Mouse (Mus musculus): ENCODE data around the gene Rarg. TPM values are rescaled to one million over a fixed set of nuclear protein-coding genes. Genes with fewer than 3 reads are reported as not detected.
A peak's percentile ranks its signal among the peaks of the same experiment; 100 is the strongest.

Rarg gene
- polyA plus RNA-seq, 1 experiment = 21.2 TPM

DNA sequence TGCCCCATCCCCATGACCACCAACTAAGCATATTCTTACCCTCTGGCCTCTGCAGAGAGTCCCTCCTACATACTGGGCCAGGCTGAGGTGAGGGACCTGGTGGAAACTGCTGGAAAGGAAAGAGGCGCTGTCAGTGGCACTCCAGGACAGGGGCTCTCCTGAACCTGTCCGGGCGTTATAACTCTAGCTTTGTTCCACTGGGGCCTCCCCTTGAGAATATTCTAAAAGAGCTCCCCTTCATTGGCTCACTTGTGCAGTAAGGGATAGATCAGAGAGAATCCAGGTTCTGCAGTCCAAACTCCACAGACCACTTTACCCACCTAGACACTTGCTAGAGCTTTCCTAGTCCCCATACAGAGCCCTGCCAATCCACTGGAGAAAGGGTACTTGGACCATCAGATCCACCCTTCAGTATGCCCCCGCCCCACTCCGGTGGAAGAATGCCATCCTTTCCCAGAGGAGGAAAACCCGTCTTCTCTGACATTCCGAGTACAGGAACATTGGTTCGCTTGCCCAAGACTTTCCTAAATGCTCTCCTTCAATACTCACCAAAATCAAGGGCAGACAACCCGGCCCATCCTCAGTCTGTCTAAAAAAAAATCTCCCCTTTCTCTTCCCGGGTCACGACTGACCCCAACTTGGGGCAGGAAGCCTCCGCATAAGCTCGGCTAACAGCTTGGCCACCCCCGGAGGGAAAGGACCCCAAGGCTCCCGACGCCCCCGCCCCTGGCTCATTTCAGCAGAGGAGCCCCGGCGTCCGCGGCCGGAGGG lies 701 bp downstream of the Rarg start:
- peak overlapping the region; percentile 68 for H3K27ac ChIP-seq (ENCODE audit: insufficient read depth, low read depth, low read length)
- H3K27me3 ChIP-seq (replicated peaks; ENCODE audit: control insufficient read depth, insufficient read depth, low read length) = no peaks in the 10 kb centered on the region
- H3K36me3 ChIP-seq (ENCODE audit: control insufficient read depth, insufficient read depth, low read length) = no peaks in the 10 kb centered on the region
- TF ChIP-seq POLR2A (IDR thresholded peaks at IDR 0.05; ENCODE audit: low read depth, low read length) (no peak), CTCF (conservative IDR thresholded peaks at IDR 0.05; ENCODE audit: insufficient read depth, insufficient read length, low read depth, low read length) (no peak)
- peak overlapping the region; percentile 53 for H3K4me3 ChIP-seq (ENCODE audit: insufficient read depth, low read depth, low read length)
- H3K4me1 ChIP-seq (ENCODE audit: control insufficient read depth, insufficient read depth, low read length) = peaks cover 5% of the 10 kb centered on the region; the same call in 1 of the 2 replicates
- WGBS = 13% methylated on average over 22 of the region's 22 CpGs
- DNase-seq = no peak

GRCm38 (mm10) chr15:102255547-102256255 lies 1.6 kb downstream of the Rarg start:
- DNase-seq = peak; percentile 58
- H3K27me3 ChIP-seq (replicated peaks; ENCODE audit: control insufficient read depth, insufficient read depth, low read length) = no peaks in the 10 kb centered on the region
- H3K27ac ChIP-seq (ENCODE audit: insufficient read depth, low read depth, low read length) = peak overlapping the region; percentile 68; the same call in 1 of the 2 replicates
- H3K4me1 ChIP-seq (ENCODE audit: control insufficient read depth, insufficient read depth, low read length) = peaks cover 5% of the 10 kb centered on the region; the same call in 1 of the 2 replicates
- TF ChIP-seq POLR2A (IDR thresholded peaks at IDR 0.05; ENCODE audit: low read depth, low read length) = no peak
- no peak for TF ChIP-seq CTCF (conservative IDR thresholded peaks at IDR 0.05; ENCODE audit: insufficient read depth, insufficient read length, low read depth, low read length)
- 52% methylated on average over 14 of the region's 14 CpGs for WGBS
- H3K36me3 ChIP-seq (ENCODE audit: control insufficient read depth, insufficient read depth, low read length) = no peaks in the 10 kb centered on the region
- H3K4me3 ChIP-seq (ENCODE audit: insufficient read depth, low read depth, low read length) = peak overlapping the region; percentile 53; the same call in 1 of the 2 replicates

GRCm38 (mm10) chr15:102250521-102250920 lies 6.8 kb downstream of the Rarg start:
- no peak overlapping the region for H3K4me3 ChIP-seq (ENCODE audit: insufficient read depth, low read depth, low read length)
- DNase-seq = no peak
- TF ChIP-seq POLR2A (IDR thresholded peaks at IDR 0.05; ENCODE audit: low read depth, low read length) = no peak
- H3K27me3 ChIP-seq (replicated peaks; ENCODE audit: control insufficient read depth, insufficient read depth, low read length) = no peaks in the 10 kb centered on the region
- H3K4me1 ChIP-seq (ENCODE audit: control insufficient read depth, insufficient read depth, low read length) = peaks cover 8% of the 10 kb centered on the region
- H3K27ac ChIP-seq (ENCODE audit: insufficient read depth, low read depth, low read length) = no peak overlapping the region
- WGBS = 86% methylated on average over 5 of the region's 5 CpGs
- no peaks in the 10 kb centered on the region for H3K36me3 ChIP-seq (ENCODE audit: control insufficient read depth, insufficient read depth, low read length)

GRCm38 (mm10) chr15:102249967-102250366 lies 7.3 kb downstream of the Rarg start:
- 71% methylated on average over 9 of the region's 9 CpGs for WGBS
- H3K36me3 ChIP-seq (ENCODE audit: control insufficient read depth, insufficient read depth, low read length) = no peaks in the 10 kb centered on the region
- no peak for DNase-seq
- no peak overlapping the region for H3K4me3 ChIP-seq (ENCODE audit: insufficient read depth, low read depth, low read length)
- no peaks in the 10 kb centered on the region for H3K27me3 ChIP-seq (replicated peaks; ENCODE audit: control insufficient read depth, insufficient read depth, low read length)
- no peak for TF ChIP-seq CTCF (conservative IDR thresholded peaks at IDR 0.05; ENCODE audit: insufficient read depth, insufficient read length, low read depth, low read length)
- no peak for TF ChIP-seq POLR2A (IDR thresholded peaks at IDR 0.05; ENCODE audit: low read depth, low read length)
- H3K4me1 ChIP-seq (ENCODE audit: control insufficient read depth, insufficient read depth, low read length) = peaks cover 8% of the 10 kb centered on the region
- H3K27ac ChIP-seq (ENCODE audit: insufficient read depth, low read depth, low read length) = no peak overlapping the region

GRCm38 (mm10) chr15:102249251-102249691 lies 8.0 kb downstream of the Rarg start:
- TF ChIP-seq POLR2A (IDR thresholded peaks at IDR 0.05; ENCODE audit: low read depth, low read length) = no peak
- no peak for TF ChIP-seq CTCF (conservative IDR thresholded peaks at IDR 0.05; ENCODE audit: insufficient read depth, insufficient read length, low read depth, low read length)
- peak overlapping the region; percentile 59 for H3K27ac ChIP-seq (ENCODE audit: insufficient read depth, low read depth, low read length)
- DNase-seq = peak; percentile 67

GRCm38 (mm10) chr15:102248812-102249191 lies 8.5 kb downstream of the Rarg start:
- Histone ChIP-seq H3K4me1 (ENCODE audit: control insufficient read depth, insufficient read depth, low read length) (peaks cover 11% of the 10 kb centered on the region), H3K4me3 (ENCODE audit: insufficient read depth, low read depth, low read length) (no peak overlapping the region), H3K27me3 (replicated peaks; ENCODE audit: control insufficient read depth, insufficient read depth, low read length) (no peaks in the 10 kb centered on the region), H3K27ac (ENCODE audit: insufficient read depth, low read depth, low read length) (peak overlapping the region; percentile 59), H3K36me3 (ENCODE audit: control insufficient read depth, insufficient read depth, low read length) (no peaks in the 10 kb centered on the region)
- WGBS = 19% methylated on average over 3 of the region's 3 CpGs
- TF ChIP-seq POLR2A (IDR thresholded peaks at IDR 0.05; ENCODE audit: low read depth, low read length) (no peak), CTCF (conservative IDR thresholded peaks at IDR 0.05; ENCODE audit: insufficient read depth, insufficient read length, low read depth, low read length) (no peak)
- DNase-seq = peak; percentile 31

More at GRCm38 (mm10) chr15:102249251-102249691, 8.0 kb downstream of the Rarg start:
- Histone ChIP-seq H3K4me3 (ENCODE audit: insufficient read depth, low read depth, low read length) (peak overlapping the region; percentile 16; the same call in 1 of the 2 replicates), H3K4me1 (ENCODE audit: control insufficient read depth, insufficient read depth, low read length) (peaks cover 8% of the 10 kb centered on the region), H3K36me3 (ENCODE audit: control insufficient read depth, insufficient read depth, low read length) (no peaks in the 10 kb centered on the region), H3K27me3 (replicated peaks; ENCODE audit: control insufficient read depth, insufficient read depth, low read length) (no peaks in the 10 kb centered on the region)
- 14% methylated on average over 13 of the region's 13 CpGs for WGBS

Measured in kidney, adult 2 months (tissue).